Mouse (Mus musculus): Measurements from ENCODE around the gene Hbb-y.

GRCm38 (mm10) chr7:103853090-103853489 is at the start of gene Hbb-y:
- TF ChIP-seq CTCF (IDR thresholded peaks at IDR 0.05; ENCODE audit: low read depth) = no peak
- no peak for TF ChIP-seq EP300 (optimal IDR thresholded peaks at IDR 0.05)

All from stomach, postnatal 0 days (tissue).